Mouse (Mus musculus): ENCODE measurements around the gene Nfib.

DNA sequence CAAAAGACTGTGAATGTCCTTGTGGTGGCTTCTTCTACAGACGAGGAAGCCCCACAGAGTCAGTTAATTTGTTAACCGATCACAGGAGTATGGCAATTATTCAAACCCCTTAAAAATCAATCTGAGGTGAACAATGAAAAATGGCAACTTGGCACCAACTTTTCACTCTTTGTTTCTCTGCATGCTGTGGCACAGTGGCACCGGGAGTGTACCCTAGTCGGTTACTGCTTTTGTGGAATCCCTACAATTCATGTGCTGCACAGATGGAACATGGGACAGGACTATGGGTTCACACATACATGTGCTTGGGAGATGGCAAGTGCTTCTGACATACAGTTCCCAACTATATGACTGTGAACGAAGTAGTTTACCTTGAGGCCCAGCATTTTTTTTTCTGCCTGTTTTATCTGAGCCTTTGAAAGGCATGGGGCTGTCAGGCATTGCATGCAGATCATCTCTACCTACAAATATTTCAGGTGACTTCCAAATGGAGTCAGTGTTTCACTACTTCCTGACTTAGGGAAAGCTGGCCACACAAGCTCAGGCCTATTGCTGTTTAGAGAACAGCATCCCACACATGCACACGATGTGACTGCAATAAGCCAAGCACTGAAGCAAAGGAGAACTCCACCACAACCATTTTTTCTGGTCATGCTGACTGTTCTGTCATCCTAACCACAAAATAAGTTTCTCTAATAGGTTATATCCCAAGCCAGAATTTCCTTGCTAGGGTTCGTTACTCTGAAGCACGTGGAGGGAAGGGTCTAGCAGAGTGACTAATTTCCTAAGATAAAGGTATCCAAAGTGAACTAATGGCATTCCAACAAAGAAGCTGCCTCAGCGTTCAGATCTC, 205.6 kb downstream of the Nfib start:
- TF ChIP-seq CTCF (IDR thresholded peaks at IDR 0.05) (no peak), EP300 (IDR thresholded peaks at IDR 0.05) (no peak)

Measured in lung, postnatal 0 days (tissue).